Mouse (Mus musculus) ovary, postnatal 10 days (tissue): ENCODE results near the gene Wdr95.
"Not testable (repeated sequence)": the region's sequence is repeated elsewhere in the genome, so short reads cannot be mapped to it uniquely, and the experiment has no call there.

Experiments
- DNase-seq: peaks from one replicate; pipeline ENCODE4 v3.0.0; 2022; ENCODE audit warnings: low spot score

The Wdr95 gene

GRCm38 (mm10) chr5:149517116-149517515 is 11.4 kb upstream of the Wdr95 start:
- no peak for DNase-seq

- DNase-seq: no peak
These were observed 7.7 kb upstream of the Wdr95 start for GRCm38 (mm10) chr5:149520806-149521205.

GRCm38 (mm10) chr5:149523856-149524241 is 4.6 kb upstream of the Wdr95 start:
- DNase-seq: no peak

GRCm38 (mm10) chr5:149524242-149524858 is 4.1 kb upstream of the Wdr95 start:
- peak; percentile 49 for DNase-seq

GRCm38 (mm10) chr5:149525055-149525785 is 3.3 kb upstream of the Wdr95 start:
- no peak for DNase-seq

- no peak for DNase-seq
These were observed 2.0 kb upstream of the Wdr95 start for GRCm38 (mm10) chr5:149526467-149526951.

GRCm38 (mm10) chr5:149527292-149527691 is 1.2 kb upstream of the Wdr95 start:
- not testable (repeated sequence) for DNase-seq

- DNase-seq: no peak
These were observed 5.4 kb downstream of the Wdr95 start for GRCm38 (mm10) chr5:149533847-149534246.

- DNase-seq: no peak
These were observed 7.5 kb downstream of the Wdr95 start for GRCm38 (mm10) chr5:149536005-149536404.

GRCm38 (mm10) chr5:149537796-149538511 is 9.5 kb downstream of the Wdr95 start:
- DNase-seq: no peak

- DNase-seq: no peak
These were observed 10.1 kb downstream of the Wdr95 start for GRCm38 (mm10) chr5:149538531-149538930.

- no peak for DNase-seq
These were observed 10.6 kb downstream of the Wdr95 start for GRCm38 (mm10) chr5:149539051-149539450.

- no peak for DNase-seq
These were observed 22.7 kb downstream of the Wdr95 start for GRCm38 (mm10) chr5:149551179-149551578.

- DNase-seq: no peak
These were observed 24.3 kb downstream of the Wdr95 start for GRCm38 (mm10) chr5:149552742-149553141.

GRCm38 (mm10) chr5:149553373-149553772 is 24.9 kb downstream of the Wdr95 start:
- DNase-seq: no peak

- DNase-seq: no peak
These were observed 25.9 kb downstream of the Wdr95 start for GRCm38 (mm10) chr5:149554397-149554796.

- no peak for DNase-seq
These were observed 32.6 kb downstream of the Wdr95 start for GRCm38 (mm10) chr5:149560903-149561588.

GRCm38 (mm10) chr5:149566026-149566425 is 37.5 kb downstream of the Wdr95 start:
- DNase-seq: no peak

- DNase-seq: no peak
These were observed 38.5 kb downstream of the Wdr95 start for GRCm38 (mm10) chr5:149566957-149567356.

- no peak for DNase-seq
These were observed 40.5 kb downstream of the Wdr95 start for GRCm38 (mm10) chr5:149568993-149569392.

GRCm38 (mm10) chr5:149576977-149577376 is 48.5 kb downstream of the Wdr95 start:
- DNase-seq: no peak

GRCm38 (mm10) chr5:149577449-149577848 is 49.0 kb downstream of the Wdr95 start:
- no peak for DNase-seq
